In genomic region chr7:128004150-128004486, GRCm38 (mm10) we compare ENCODE assay signal across 11 mouse cellular contexts. TPM values are rescaled to one million over a fixed set of nuclear protein-coding genes. Genes with fewer than 3 reads are reported as not detected.
DNase-seq lines count a peak whose midpoint lies in the region; ATAC-seq lines count a peak whose summit lies in the region.
"Had no signal": no experiment of that assay in that cellular context is flagged by ENCODE, and none has a peak within 500 bp of the region (broad histone marks: within the 10 kb centered on the region; RNA-seq: fewer than 3 reads in every experiment).

No protein-coding gene starts in this region.

- DNase-seq in kidney, postnatal 36 days = no peak
- no peak for DNase-seq in urinary bladder, adult 2 months (ENCODE audit: low spot score)
- DNase-seq: adrenal gland, postnatal 25 days; forebrain, postnatal 0 days had no signal

- H3K4me3 ChIP-seq in forebrain, embryonic 13.5 days = no peak overlapping the region
- H3K4me3 ChIP-seq in forebrain, embryonic 15.5 days = no peak overlapping the region
- H3K4me3 ChIP-seq in kidney, embryonic 15.5 days (replicated peaks) = peak overlapping the region; percentile 28
- H3K4me3 ChIP-seq in embryonic facial prominence, embryonic 13.5 days = peak overlapping the region; percentile 31
- H3K4me3 ChIP-seq in limb, embryonic 15.5 days = peak overlapping the region; percentile 19; the same call in 1 of the 2 replicates

- H3K36me3 ChIP-seq in forebrain, embryonic 13.5 days (ENCODE audit: poor library complexity, severe bottlenecking) = no peaks in the 10 kb centered on the region
- H3K36me3 ChIP-seq in forebrain, embryonic 15.5 days = no peaks in the 10 kb centered on the region
- no peaks in the 10 kb centered on the region for H3K36me3 ChIP-seq in kidney, embryonic 15.5 days
- no peaks in the 10 kb centered on the region for H3K36me3 ChIP-seq in embryonic facial prominence, embryonic 13.5 days
- H3K36me3 ChIP-seq in limb, embryonic 15.5 days = no peaks in the 10 kb centered on the region

- peaks cover 19% of the 10 kb centered on the region for H3K27me3 ChIP-seq in forebrain, embryonic 13.5 days
- 0 out of 2 replicates have a peak, but pooled peaks cover 8% of the 10 kb centered on the region for H3K27me3 ChIP-seq in forebrain, embryonic 15.5 days
- H3K27me3 ChIP-seq in kidney, embryonic 15.5 days = peaks cover 9% of the 10 kb centered on the region; the same call in 1 of the 2 replicates
- H3K27me3 ChIP-seq in embryonic facial prominence, embryonic 13.5 days = peaks cover 9% of the 10 kb centered on the region; the same call in 1 of the 2 replicates
- H3K27me3 ChIP-seq in limb, embryonic 15.5 days = peaks cover under 1% of the 10 kb centered on the region; the same call in 1 of the 2 replicates
- H3K27me3 ChIP-seq: Patski had no signal

- 81% methylated on average over 5 of the region's 5 CpGs for WGBS in forebrain, embryonic 13.5 days
- 73% methylated on average over 5 of the region's 5 CpGs for WGBS in forebrain, embryonic 15.5 days
- 67% methylated on average over 5 of the region's 5 CpGs for WGBS in kidney, embryonic 15.5 days
- WGBS in embryonic facial prominence, embryonic 13.5 days = 54% methylated on average over 5 of the region's 5 CpGs
- WGBS in limb, embryonic 15.5 days = 54% methylated on average over 5 of the region's 5 CpGs

- H3K4me1 ChIP-seq in forebrain, embryonic 13.5 days = peaks cover 7% of the 10 kb centered on the region; the same call in 1 of the 2 replicates
- H3K4me1 ChIP-seq in forebrain, embryonic 15.5 days = no peaks in the 10 kb centered on the region
- peaks cover 26% of the 10 kb centered on the region for H3K4me1 ChIP-seq in kidney, embryonic 15.5 days
- H3K4me1 ChIP-seq in embryonic facial prominence, embryonic 13.5 days = peaks cover 20% of the 10 kb centered on the region
- H3K4me1 ChIP-seq in limb, embryonic 15.5 days = peaks cover 17% of the 10 kb centered on the region

- no peak for ATAC-seq in forebrain, embryonic 13.5 days
- ATAC-seq in forebrain, embryonic 15.5 days (replicated peaks) = no peak
- no peak; the same call in 1 of the 2 replicates for ATAC-seq in kidney, embryonic 15.5 days (replicated peaks; ENCODE audit: low FRiP score)
- no peak for ATAC-seq in embryonic facial prominence, embryonic 13.5 days (ENCODE audit: insufficient number of reproducible peaks, insufficient read depth, low FRiP score, low TSS enrichment, low read depth)
- ATAC-seq in limb, embryonic 15.5 days (ENCODE audit: insufficient number of reproducible peaks, low FRiP score, low TSS enrichment, low read depth) = peak; percentile 42; the same call in 1 of the 2 replicates
- no peak for ATAC-seq in erythroblast, adult 5-6 weeks (replicated peaks; ENCODE audit: low FRiP score, poor library complexity, severe bottlenecking)
- ATAC-seq: forebrain, postnatal 0 days; Patski had no signal

- H3K9ac ChIP-seq in forebrain, embryonic 13.5 days = 0 out of 2 replicates have a peak overlapping the region, but pooled peaks have one; percentile 13
- H3K9ac ChIP-seq in forebrain, embryonic 15.5 days (replicated peaks) = no peak overlapping the region
- H3K9ac ChIP-seq in kidney, embryonic 15.5 days = 0 out of 2 replicates have a peak overlapping the region, but pooled peaks have one; percentile 32
- peak overlapping the region; percentile 62; the same call in 1 of the 2 replicates for H3K9ac ChIP-seq in embryonic facial prominence, embryonic 13.5 days
- no peak overlapping the region for H3K9ac ChIP-seq in limb, embryonic 15.5 days
- H3K9ac ChIP-seq: forebrain, postnatal 0 days had no signal

- H3K9me3 ChIP-seq in forebrain, embryonic 13.5 days (replicated peaks) = no peaks in the 10 kb centered on the region; the same call in 1 of the 2 replicates
- H3K9me3 ChIP-seq in forebrain, embryonic 15.5 days = no peaks in the 10 kb centered on the region
- no peaks in the 10 kb centered on the region; the same call in 1 of the 2 replicates for H3K9me3 ChIP-seq in kidney, embryonic 15.5 days (replicated peaks)
- no peaks in the 10 kb centered on the region for H3K9me3 ChIP-seq in embryonic facial prominence, embryonic 13.5 days
- H3K9me3 ChIP-seq in limb, embryonic 15.5 days = no peaks in the 10 kb centered on the region

- 0 out of 2 replicates have a peak overlapping the region, but pooled peaks have one; percentile 28 for H3K4me2 ChIP-seq in forebrain, embryonic 13.5 days
- H3K4me2 ChIP-seq in forebrain, embryonic 15.5 days (replicated peaks) = no peak overlapping the region
- peak overlapping the region; percentile 52 for H3K4me2 ChIP-seq in kidney, embryonic 15.5 days
- peak overlapping the region; percentile 60 for H3K4me2 ChIP-seq in embryonic facial prominence, embryonic 13.5 days
- H3K4me2 ChIP-seq in limb, embryonic 15.5 days = peak overlapping the region; percentile 36

- H3K27ac ChIP-seq in forebrain, embryonic 13.5 days = no peak overlapping the region
- no peak overlapping the region for H3K27ac ChIP-seq in forebrain, embryonic 15.5 days (replicated peaks)
- H3K27ac ChIP-seq in kidney, embryonic 15.5 days = peak overlapping the region; percentile 93
- H3K27ac ChIP-seq in embryonic facial prominence, embryonic 13.5 days = peak overlapping the region; percentile 55
- peak overlapping the region; percentile 70 for H3K27ac ChIP-seq in limb, embryonic 15.5 days

RNA-seq across cellular contexts. Expression of gene Trim72, which starts 0.4 kb away (rescaled TPM):
- polyA plus RNA-seq in forebrain, embryonic 13.5 days (2015; fragmentation: Nextera tagmentation; extraction: Ambion mirVana) = not detected in 2 replicates
- not detected in 2 replicates for polyA plus RNA-seq in forebrain, embryonic 15.5 days (2015; fragmentation: Nextera tagmentation; extraction: Ambion mirVana)
- 0.31 and 0.60 TPM in 2 replicates for polyA plus RNA-seq in kidney, embryonic 15.5 days (2015; fragmentation: Nextera tagmentation; extraction: Ambion mirVana)
- 0.18 TPM in 1 of 2 replicates, not detected in the other for polyA plus RNA-seq in embryonic facial prominence, embryonic 13.5 days (2015; fragmentation: Nextera tagmentation; extraction: Ambion mirVana)
- polyA plus RNA-seq in limb, embryonic 15.5 days (2015; fragmentation: Nextera tagmentation; extraction: Ambion mirVana) = 3.1 and 8.4 TPM in 2 replicates
- not detected in 2 replicates for total RNA-seq in erythroblast, adult 5-6 weeks (2015; ENCODE audit: low replicate concordance)
- total RNA-seq in erythroblast, adult 5-6 weeks (2017; ENCODE audit: low replicate concordance) = not detected in 2 replicates
- 0.78 and 0.91 TPM in 2 replicates for polyA plus RNA-seq in urinary bladder, adult 2 months (2012; rRNA removed)
- polyA plus RNA-seq: forebrain, postnatal 0 days had no signal

RNA-seq across cellular contexts. Expression of gene Pycard, which starts 10.5 kb away (rescaled TPM):
- polyA plus RNA-seq in forebrain, embryonic 13.5 days (2015; fragmentation: Nextera tagmentation; extraction: Ambion mirVana) = 3.2 and 3.9 TPM in 2 replicates
- polyA plus RNA-seq in forebrain, embryonic 15.5 days (2015; fragmentation: Nextera tagmentation; extraction: Ambion mirVana) = 4.1 and 6.7 TPM in 2 replicates
- 43.9 and 45.1 TPM in 2 replicates for polyA plus RNA-seq in kidney, embryonic 15.5 days (2015; fragmentation: Nextera tagmentation; extraction: Ambion mirVana)
- polyA plus RNA-seq in embryonic facial prominence, embryonic 13.5 days (2015; fragmentation: Nextera tagmentation; extraction: Ambion mirVana) = 34.3 and 39.2 TPM in 2 replicates
- polyA plus RNA-seq in limb, embryonic 15.5 days (2015; fragmentation: Nextera tagmentation; extraction: Ambion mirVana) = 150 and 154 TPM in 2 replicates
- total RNA-seq in erythroblast, adult 5-6 weeks (2015; ENCODE audit: low replicate concordance) = 33.6 and 42.6 TPM in 2 replicates
- total RNA-seq in erythroblast, adult 5-6 weeks (2017; ENCODE audit: low replicate concordance) = 3.2 and 3.3 TPM in 2 replicates
- 57.9 and 68.3 TPM in 2 replicates for polyA plus RNA-seq in urinary bladder, adult 2 months (2012; rRNA removed)

RNA-seq across cellular contexts. Expression of gene Fus, which starts 36.9 kb away (rescaled TPM):
- polyA plus RNA-seq in forebrain, embryonic 13.5 days (2015; fragmentation: Nextera tagmentation; extraction: Ambion mirVana) = 452 and 476 TPM in 2 replicates
- polyA plus RNA-seq in forebrain, embryonic 15.5 days (2015; fragmentation: Nextera tagmentation; extraction: Ambion mirVana) = 438 and 469 TPM in 2 replicates
- polyA plus RNA-seq in kidney, embryonic 15.5 days (2015; fragmentation: Nextera tagmentation; extraction: Ambion mirVana) = 421 and 440 TPM in 2 replicates
- polyA plus RNA-seq in embryonic facial prominence, embryonic 13.5 days (2015; fragmentation: Nextera tagmentation; extraction: Ambion mirVana) = 540 and 577 TPM in 2 replicates
- 339 and 390 TPM in 2 replicates for polyA plus RNA-seq in limb, embryonic 15.5 days (2015; fragmentation: Nextera tagmentation; extraction: Ambion mirVana)
- 59.6 and 159 TPM in 2 replicates for total RNA-seq in erythroblast, adult 5-6 weeks (2015; ENCODE audit: low replicate concordance)
- 19.3 and 43.4 TPM in 2 replicates for total RNA-seq in erythroblast, adult 5-6 weeks (2017; ENCODE audit: low replicate concordance)
- 388 and 390 TPM in 2 replicates for polyA plus RNA-seq in urinary bladder, adult 2 months (2012; rRNA removed)

RNA-seq across cellular contexts. Expression of gene Prss36, which starts 57.6 kb away (rescaled TPM):
- polyA plus RNA-seq in forebrain, embryonic 13.5 days (2015; fragmentation: Nextera tagmentation; extraction: Ambion mirVana) = 7.9 and 10.1 TPM in 2 replicates
- polyA plus RNA-seq in forebrain, embryonic 15.5 days (2015; fragmentation: Nextera tagmentation; extraction: Ambion mirVana) = 9.6 and 11.6 TPM in 2 replicates
- polyA plus RNA-seq in kidney, embryonic 15.5 days (2015; fragmentation: Nextera tagmentation; extraction: Ambion mirVana) = 11.5 and 12.4 TPM in 2 replicates
- polyA plus RNA-seq in embryonic facial prominence, embryonic 13.5 days (2015; fragmentation: Nextera tagmentation; extraction: Ambion mirVana) = 10.5 and 10.6 TPM in 2 replicates
- 11.6 and 12.9 TPM in 2 replicates for polyA plus RNA-seq in limb, embryonic 15.5 days (2015; fragmentation: Nextera tagmentation; extraction: Ambion mirVana)
- not detected in 2 replicates for total RNA-seq in erythroblast, adult 5-6 weeks (2015; ENCODE audit: low replicate concordance)
- not detected in 2 replicates for total RNA-seq in erythroblast, adult 5-6 weeks (2017; ENCODE audit: low replicate concordance)
- 10.2 and 13.5 TPM in 2 replicates for polyA plus RNA-seq in urinary bladder, adult 2 months (2012; rRNA removed)

RNA-seq across cellular contexts. Expression of gene Itgam, which starts 58.3 kb away (rescaled TPM):
- 0.36 and 0.40 TPM in 2 replicates for polyA plus RNA-seq in forebrain, embryonic 13.5 days (2015; fragmentation: Nextera tagmentation; extraction: Ambion mirVana)
- 0.96 and 1.0 TPM in 2 replicates for polyA plus RNA-seq in forebrain, embryonic 15.5 days (2015; fragmentation: Nextera tagmentation; extraction: Ambion mirVana)
- polyA plus RNA-seq in kidney, embryonic 15.5 days (2015; fragmentation: Nextera tagmentation; extraction: Ambion mirVana) = 1.2 and 1.4 TPM in 2 replicates
- polyA plus RNA-seq in embryonic facial prominence, embryonic 13.5 days (2015; fragmentation: Nextera tagmentation; extraction: Ambion mirVana) = 0.73 and 0.94 TPM in 2 replicates
- polyA plus RNA-seq in limb, embryonic 15.5 days (2015; fragmentation: Nextera tagmentation; extraction: Ambion mirVana) = 2.1 and 2.3 TPM in 2 replicates
- 44.6 and 47.6 TPM in 2 replicates for total RNA-seq in erythroblast, adult 5-6 weeks (2015; ENCODE audit: low replicate concordance)
- total RNA-seq in erythroblast, adult 5-6 weeks (2017; ENCODE audit: low replicate concordance) = 46.6 and 54.4 TPM in 2 replicates
- polyA plus RNA-seq in urinary bladder, adult 2 months (2012; rRNA removed) = 7.9 and 9.1 TPM in 2 replicates
- polyA plus RNA-seq: Patski had no signal

Comparison
In these comparisons a context has a peak if more than half of its experiments do, and no peak if none do; other contexts are left out.
1. H3K9ac ChIP-seq: peak in forebrain, embryonic 13.5 days (single experiment), kidney, embryonic 15.5 days (single experiment) and embryonic facial prominence, embryonic 13.5 days (single experiment); none in forebrain, embryonic 15.5 days (single experiment) and limb, embryonic 15.5 days (single experiment).
2. H3K27ac ChIP-seq: peak in kidney, embryonic 15.5 days (single experiment), embryonic facial prominence, embryonic 13.5 days (single experiment) and limb, embryonic 15.5 days (single experiment); none in forebrain, embryonic 13.5 days (single experiment) and forebrain, embryonic 15.5 days (single experiment).
3. H3K4me3 ChIP-seq: peak in kidney, embryonic 15.5 days (single experiment), embryonic facial prominence, embryonic 13.5 days (single experiment) and limb, embryonic 15.5 days (single experiment); none in forebrain, embryonic 13.5 days (single experiment) and forebrain, embryonic 15.5 days (single experiment).